Mouse (Mus musculus) C2C12 (cell line): ENCODE results near the gene Txn1. TPM values are rescaled to one million over a fixed set of nuclear protein-coding genes. Genes with fewer than 3 reads are reported as not detected.
A peak's percentile ranks its signal among the peaks of the same experiment; 100 is the strongest.

Experiments used
- H3K27me3 ChIP-seq: one replicate; pipeline ENCODE4 v1.6.1; 2011; ENCODE audit not compliant: control insufficient read depth, insufficient read depth, insufficient read length
- H3K36me3 ChIP-seq: one replicate; pipeline ENCODE4 v1.6.1; 2011; ENCODE audit not compliant: control insufficient read depth, insufficient read depth
- H3K4me3 ChIP-seq: one replicate; pipeline ENCODE4 v1.5.1; 2011; ENCODE audit warnings: mild to moderate bottlenecking, control low read depth; ENCODE audit not compliant: poor library complexity, insufficient read depth, severe bottlenecking
- H3K79me2 ChIP-seq: one replicate; pipeline ENCODE4 v1.6.1; 2011; ENCODE audit not compliant: control insufficient read depth, insufficient read depth
- H3K79me3 ChIP-seq: one replicate; pipeline ENCODE4 v1.6.1; 2011; ENCODE audit warnings: low read depth, control low read depth
- H3ac ChIP-seq: one replicate; pipeline ENCODE3; 2011; ENCODE audit warnings: low read depth; ENCODE audit not compliant: control insufficient read depth, insufficient read length
- CEBPB ChIP-seq: IDR thresholded peaks from one replicate; pipeline ENCODE4 v1.6.1; 2011; ENCODE audit warnings: low read depth, mild to moderate bottlenecking, control low read depth, moderate library complexity
- CTCF ChIP-seq: IDR thresholded peaks from one replicate; pipeline ENCODE4 v1.5.1; 2011; ENCODE audit not compliant: control insufficient read depth, insufficient read depth, insufficient read length
- FOSL1 ChIP-seq: IDR thresholded peaks from one replicate; pipeline ENCODE4 v1.8.0; 2011; ENCODE audit warnings: mild to moderate bottlenecking, low read length; ENCODE audit not compliant: poor library complexity, insufficient read depth, severe bottlenecking
- MAX ChIP-seq: IDR thresholded peaks from one replicate; pipeline ENCODE4 v1.6.1; 2011; ENCODE audit warnings: mild to moderate bottlenecking, control low read depth
- MYOD1 ChIP-seq: IDR thresholded peaks from one replicate; pipeline ENCODE4 v1.6.1; 2011; ENCODE audit warnings: low read depth; ENCODE audit not compliant: control insufficient read depth, insufficient read length
- MYOG ChIP-seq: IDR thresholded peaks from one replicate; pipeline ENCODE4 v1.6.1; 2011; ENCODE audit not compliant: control insufficient read depth, insufficient read length; ENCODE audit errors: extremely low read depth
- USF1 ChIP-seq: IDR thresholded peaks from one replicate; pipeline ENCODE4 v1.6.1; 2011; ENCODE audit warnings: low read depth, mild to moderate bottlenecking, control low read depth, moderate library complexity
- polyA plus RNA-seq: library from polyadenylated mRNA; unstranded; fragments of >200 nt; fragmentation: generic; extraction: Trizol; gene quantifications from one replicate; pipeline ENCODE4 v1.2.1, GENCODE M21; 2012; ENCODE audit warnings: missing spikeins

The Txn1 gene
- polyA plus RNA-seq, 1 experiment, result 623 TPM

- no peak overlapping the region for H3ac ChIP-seq
Observed at GRCm38 (mm10) chr4:57970285-57970684, 14.1 kb upstream of the Txn1 start.

GRCm38 (mm10) chr4:57967195-57967594 is 11.0 kb upstream of the Txn1 start:
- Histone ChIP-seq H3K79me3 (no peaks in the 10 kb centered on the region), H3K27me3 (no peaks in the 10 kb centered on the region), H3K36me3 (no peaks in the 10 kb centered on the region), H3K4me3 (no peak overlapping the region), H3ac (no peak overlapping the region), H3K79me2 (no peaks in the 10 kb centered on the region)
- TF ChIP-seq CTCF (no peak), MYOD1 (no peak), USF1 (no peak)

More at GRCm38 (mm10) chr4:57970285-57970684, 14.1 kb upstream of the Txn1 start:
- no peaks in the 10 kb centered on the region for H3K27me3 ChIP-seq
- H3K4me3 ChIP-seq, result no peak overlapping the region
- H3K36me3 ChIP-seq, result no peaks in the 10 kb centered on the region
- H3K79me3 ChIP-seq, result no peaks in the 10 kb centered on the region
- no peaks in the 10 kb centered on the region for H3K79me2 ChIP-seq
- no peak for TF ChIP-seq USF1
- TF ChIP-seq MAX, result no peak
- no peak for TF ChIP-seq CTCF
- no peak for TF ChIP-seq FOSL1
- no peak for TF ChIP-seq CEBPB
- no peak for TF ChIP-seq MYOG
- no peak for TF ChIP-seq MYOD1

- H3K4me3 ChIP-seq, result no peak overlapping the region
- H3K27me3 ChIP-seq, result no peaks in the 10 kb centered on the region
- no peaks in the 10 kb centered on the region for H3K36me3 ChIP-seq
Observed at GRCm38 (mm10) chr4:57965516-57965915, 9.3 kb upstream of the Txn1 start.

GRCm38 (mm10) chr4:57964143-57964542 is 7.9 kb upstream of the Txn1 start:
- Histone ChIP-seq H3K27me3 (no peaks in the 10 kb centered on the region), H3K79me3 (no peaks in the 10 kb centered on the region), H3K4me3 (no peak overlapping the region), H3K79me2 (no peaks in the 10 kb centered on the region), H3K36me3 (no peaks in the 10 kb centered on the region), H3ac (no peak overlapping the region)
- TF ChIP-seq CTCF, result no peak
- TF ChIP-seq MYOD1, result no peak

More at GRCm38 (mm10) chr4:57965516-57965915, 9.3 kb upstream of the Txn1 start:
- Histone ChIP-seq H3ac (no peak overlapping the region), H3K79me3 (no peaks in the 10 kb centered on the region), H3K79me2 (no peaks in the 10 kb centered on the region)
- TF ChIP-seq USF1 (no peak), CTCF (no peak), MAX (no peak), MYOD1 (no peak), FOSL1 (no peak), MYOG (no peak), CEBPB (no peak)

- Histone ChIP-seq H3ac (no peak overlapping the region), H3K79me2 (peaks cover 21% of the 10 kb centered on the region), H3K79me3 (peaks cover 18% of the 10 kb centered on the region), H3K4me3 (no peak overlapping the region), H3K36me3 (peaks cover 12% of the 10 kb centered on the region), H3K27me3 (no peaks in the 10 kb centered on the region)
- TF ChIP-seq MAX (no peak), CEBPB (no peak), MYOG (no peak), CTCF (no peak), FOSL1 (no peak), USF1 (no peak), MYOD1 (no peak)
Observed at GRCm38 (mm10) chr4:57959056-57959455, 2.8 kb upstream of the Txn1 start.

GRCm38 (mm10) chr4:57958098-57958497 is 1.9 kb upstream of the Txn1 start:
- H3K4me3 ChIP-seq, result no peak overlapping the region
- H3K79me2 ChIP-seq, result peaks cover 30% of the 10 kb centered on the region
- no peaks in the 10 kb centered on the region for H3K27me3 ChIP-seq
- H3K36me3 ChIP-seq, result peaks cover 20% of the 10 kb centered on the region
- H3ac ChIP-seq, result no peak overlapping the region
- H3K79me3 ChIP-seq, result peaks cover 27% of the 10 kb centered on the region
- TF ChIP-seq CTCF (no peak), USF1 (no peak), FOSL1 (no peak), MYOD1 (peak; percentile 4), MYOG (no peak), MAX (no peak)
